In the genomic region with DNA sequence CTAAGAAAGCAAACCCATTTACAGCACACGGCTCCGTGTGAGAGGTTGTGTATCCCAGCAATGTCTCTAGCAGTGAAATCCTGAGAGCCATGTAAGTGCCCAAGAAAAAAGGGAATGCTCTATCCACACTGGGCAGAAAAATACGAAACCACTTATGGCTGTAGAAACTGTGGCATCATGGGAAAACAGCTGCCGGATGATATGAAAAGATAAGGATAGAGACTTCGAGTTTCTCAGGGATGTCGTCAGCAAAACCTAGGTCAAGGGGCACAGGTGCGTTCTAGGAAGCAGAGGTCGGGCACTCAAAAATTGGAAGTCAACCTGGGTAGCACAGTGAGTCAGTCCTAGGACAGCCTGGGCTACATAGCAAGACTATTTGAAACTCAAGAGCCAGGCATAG, we compare ENCODE assay signal across 18 mouse cellular contexts. TPM values are rescaled to one million over a fixed set of nuclear protein-coding genes. Genes with fewer than 3 reads are reported as not detected.
DNase-seq lines count a peak whose midpoint lies in the region; ATAC-seq and TF ChIP-seq lines count a peak whose summit lies in the region.
"Had no signal": no experiment of that assay in that cellular context is flagged by ENCODE, and none has a peak within 500 bp of the region (broad histone marks: within the 10 kb centered on the region; RNA-seq: fewer than 3 reads in every experiment).

No protein-coding gene starts in this region.

- no peak for ATAC-seq in heart, embryonic 16.5 days (replicated peaks; ENCODE audit: extremely low read depth, insufficient read depth, low FRiP score)
- no peak for ATAC-seq in liver, embryonic 14.5 days (ENCODE audit: insufficient read depth)
- ATAC-seq: CD4-positive, CD25-positive, alpha-beta regulatory T cell, adult 4 months; forebrain, embryonic 14.5 days had no signal

- intact Hi-C loops in gastrocnemius, postnatal 14 days (cut with DNase I; ENCODE audit: low total_unique reads): no loop called here

- 0 out of 2 replicates have a peak overlapping the region, but pooled peaks have one; percentile 30 for H3K9ac ChIP-seq in heart, embryonic 16.5 days (ENCODE audit: low read length)
- peak overlapping the region; percentile 70 for H3K9ac ChIP-seq in MEL (ENCODE audit: control insufficient read depth, low read depth, low read length, poor library complexity, severe bottlenecking)
- peak overlapping the region; percentile 73 for H3K9ac ChIP-seq in liver, embryonic 14.5 days (replicated peaks)
- H3K9ac ChIP-seq: embryonic facial prominence, embryonic 13.5 days; hindbrain, embryonic 13.5 days; limb, embryonic 15.5 days had no signal

- DNase-seq in heart, adult 18-20 months: no peak
- peak; percentile 77 for DNase-seq in MEL (ENCODE audit: low read depth, low spot score)
- peak; percentile 34 for DNase-seq in c-Kit-positive CD71-positive TER-119-positive erythroid progenitor cells, embryonic 14.5 days (ENCODE audit: low spot score)
- DNase-seq in liver, embryonic 14.5 days (ENCODE audit: low read depth in 3 of 3, low spot score in 3 of 3): no peak
- DNase-seq in frontal cortex, postnatal 10 days (ENCODE audit: low spot score in 2 of 2): no peak
- DNase-seq in gastrocnemius, postnatal 14 days: no peak
- DNase-seq: cerebellum, postnatal 36 days; gastrocnemius, postnatal 10 days; kidney, adult 18-20 months; thymus, postnatal 25 days had no signal

- H3K79me2 ChIP-seq in MEL (ENCODE audit: control insufficient read depth, insufficient read depth, low read length, poor library complexity): peaks cover 27% of the 10 kb centered on the region

- H3K4me1 ChIP-seq in heart, embryonic 16.5 days (ENCODE audit: control insufficient read depth, insufficient read depth, low read length): peaks cover 47% of the 10 kb centered on the region
- H3K4me1 ChIP-seq in MEL (ENCODE audit: control insufficient read depth in 1 of 2, insufficient read depth in 2 of 2, low read length in 2 of 2): peaks cover 26 to 37% of the 10 kb centered on the region in 2 experiments; a peak in 3 of 4 replicates
- peaks cover 42 to 49% of the 10 kb centered on the region in 2 experiments for H3K4me1 ChIP-seq in liver, embryonic 14.5 days (replicated peaks; ENCODE audit: control insufficient read depth in 2 of 2, insufficient read depth in 2 of 2, low read length in 1 of 2)

- peak in 1 of 2 experiments; percentile 78; a peak in 3 of 4 replicates for TF ChIP-seq EP300 in MEL (IDR thresholded peaks at IDR 0.05; ENCODE audit: low read depth in 1 of 2, low read length in 2 of 2)
- TF ChIP-seq EP300 in liver, embryonic 14.5 days (IDR thresholded peaks at IDR 0.05; ENCODE audit: low read depth): no peak

- no peak overlapping the region for H3K4me3 ChIP-seq in heart, embryonic 16.5 days (ENCODE audit: low read length)
- peak overlapping the region; percentile 63 to 77 for H3K4me3 ChIP-seq in MEL (ENCODE audit: control insufficient read depth in 1 of 2, insufficient read depth in 1 of 2, low read depth in 2 of 2, low read length in 2 of 2)
- H3K4me3 ChIP-seq in liver, embryonic 14.5 days (ENCODE audit: insufficient read depth in 1 of 2, low read depth in 2 of 2, low read length in 2 of 2): no peak overlapping the region
- H3K4me3 ChIP-seq: embryonic facial prominence, embryonic 13.5 days; limb, embryonic 15.5 days had no signal

- 68% methylated on average over 8 of the region's 8 CpGs for WGBS in heart, embryonic 16.5 days
- 46% methylated on average over 8 of the region's 8 CpGs for WGBS in liver, embryonic 14.5 days (ENCODE audit: insufficient replicate concordance)

- peak overlapping the region; percentile 96 for H3K27ac ChIP-seq in heart, embryonic 16.5 days (ENCODE audit: low read length)
- peak overlapping the region; percentile 98 for H3K27ac ChIP-seq in MEL (ENCODE audit: control insufficient read depth, low read depth, low read length)
- peak overlapping the region; percentile 95 for H3K27ac ChIP-seq in liver, embryonic 14.5 days
- H3K27ac ChIP-seq: embryonic facial prominence, embryonic 13.5 days; limb, embryonic 15.5 days had no signal

- peak overlapping the region; percentile 30; the same call in 1 of the 2 replicates for H3K4me2 ChIP-seq in heart, embryonic 16.5 days (ENCODE audit: low read depth, low read length)
- peak overlapping the region; percentile 94 for H3K4me2 ChIP-seq in liver, embryonic 14.5 days (ENCODE audit: low read depth)
- H3K4me2 ChIP-seq: limb, embryonic 15.5 days had no signal

- H3K27me3 ChIP-seq in heart, embryonic 16.5 days (ENCODE audit: control insufficient read depth, insufficient read depth, low read length): no peaks in the 10 kb centered on the region
- peaks cover 8% of the 10 kb centered on the region in 2 experiments for H3K27me3 ChIP-seq in MEL (ENCODE audit: control insufficient read depth in 1 of 2, insufficient read depth in 2 of 2, low read length in 2 of 2)
- peaks cover 3% of the 10 kb centered on the region; the same call in 1 of the 2 replicates for H3K27me3 ChIP-seq in liver, embryonic 14.5 days (ENCODE audit: control insufficient read depth, insufficient read depth, low read length)

- H3K9me3 ChIP-seq in heart, embryonic 16.5 days (replicated peaks; ENCODE audit: control insufficient read depth, low read length): no peaks in the 10 kb centered on the region
- H3K9me3 ChIP-seq in MEL (replicated peaks; ENCODE audit: insufficient read depth, low read length): no peaks in the 10 kb centered on the region
- H3K9me3 ChIP-seq in liver, embryonic 14.5 days (ENCODE audit: control insufficient read depth, low read length): no peaks in the 10 kb centered on the region
- H3K9me3 ChIP-seq: embryonic facial prominence, embryonic 13.5 days; hindbrain, embryonic 13.5 days; limb, embryonic 15.5 days had no signal

- no peak for TF ChIP-seq CTCF in MEL (IDR thresholded peaks at IDR 0.05 in 2 of 3, conservative IDR thresholded peaks at IDR 0.05 in 1 of 3; ENCODE audit: control insufficient read depth in 1 of 3, insufficient read depth in 1 of 3, low read depth in 2 of 3, low read length in 3 of 3, poor library complexity in 1 of 3, severe bottlenecking in 1 of 3)
- no peak for TF ChIP-seq CTCF in liver, embryonic 14.5 days (IDR thresholded peaks at IDR 0.05; ENCODE audit: low read depth)

- no peaks in the 10 kb centered on the region for H3K36me3 ChIP-seq in heart, embryonic 16.5 days (ENCODE audit: control insufficient read depth, insufficient read depth)
- H3K36me3 ChIP-seq in MEL (ENCODE audit: control insufficient read depth in 1 of 2, insufficient read depth in 2 of 2, low read length in 2 of 2): peaks cover 0 to 31% of the 10 kb centered on the region in 2 experiments; a peak in 2 of 4 replicates
- H3K36me3 ChIP-seq in liver, embryonic 14.5 days (replicated peaks; ENCODE audit: control insufficient read depth, insufficient read depth, low read depth): no peaks in the 10 kb centered on the region
- H3K36me3 ChIP-seq: embryonic facial prominence, embryonic 13.5 days; hindbrain, embryonic 13.5 days; limb, embryonic 15.5 days had no signal

- TF ChIP-seq POLR2A in MEL (IDR thresholded peaks at IDR 0.05; ENCODE audit: control insufficient read depth in 1 of 2, insufficient read depth in 1 of 2, low read depth in 1 of 2, low read length in 2 of 2, poor library complexity in 1 of 2): no peak

- no peak for TF ChIP-seq RAD21 in MEL (IDR thresholded peaks at IDR 0.05; ENCODE audit: low read depth, low read length)

RNA-seq across cellular contexts. Expression of a gene that starts 2.1 kb away (rescaled TPM):
- polyA plus RNA-seq in heart, embryonic 16.5 days (2015; fragmentation: Nextera tagmentation; extraction: Ambion mirVana): 65.1 and 66.7 TPM in 2 replicates
- 10 to 100 TPM; 42.6 to 47.5 TPM for total RNA-seq in heart, adult 18-20 months (2021)
- 60.3 and 93.7 TPM in 2 replicates for total RNA-seq in MEL (2012; rRNA removed)
- polyA plus RNA-seq in MEL (2012; ENCODE audit: insufficient read depth in 1 of 2, insufficient read length in 2 of 2, low read depth in 1 of 2, low replicate concordance in 2 of 2, missing spikeins in 1 of 2): 10 to 100 TPM in 1 of 2 experiments, not detected in 1; 52.7 TPM
- 23.4 and 27.4 TPM in 2 replicates for polyA plus RNA-seq in liver, embryonic 14.5 days (2012; rRNA removed)
- polyA plus RNA-seq in liver, embryonic 14.5 days (2014; fragmentation: Nextera tagmentation; extraction: Ambion mirVana): 6.4 and 6.8 TPM in 2 replicates
- total RNA-seq in gastrocnemius, postnatal 14 days (2021): 10 to 100 TPM; 18.3 to 18.7 TPM

RNA-seq across cellular contexts. Expression of a gene that starts 8.8 kb away (rescaled TPM):
- not detected in 2 replicates for polyA plus RNA-seq in heart, embryonic 16.5 days (2015; fragmentation: Nextera tagmentation; extraction: Ambion mirVana)
- total RNA-seq in heart, adult 18-20 months (2021): not detected
- total RNA-seq in MEL (2012; rRNA removed): not detected in 2 replicates
- polyA plus RNA-seq in MEL (2012; ENCODE audit: insufficient read depth in 1 of 2, insufficient read length in 2 of 2, low read depth in 1 of 2, low replicate concordance in 2 of 2, missing spikeins in 1 of 2): not detected
- polyA plus RNA-seq in liver, embryonic 14.5 days (2012; rRNA removed): not detected in 2 replicates
- not detected in 2 replicates for polyA plus RNA-seq in liver, embryonic 14.5 days (2014; fragmentation: Nextera tagmentation; extraction: Ambion mirVana)
- not detected for total RNA-seq in gastrocnemius, postnatal 14 days (2021)
- total RNA-seq: adrenal gland, postnatal 36 days; gastrocnemius, postnatal 10 days; left cerebral cortex, adult 8-10 months had no signal
- polyA plus RNA-seq: CD4-positive, CD25-positive, alpha-beta regulatory T cell, adult 4 months; embryonic facial prominence, embryonic 13.5 days; forebrain, embryonic 14.5 days; hindbrain, embryonic 13.5 days; limb, embryonic 15.5 days had no signal

RNA-seq across cellular contexts. Expression of a gene that starts 36.2 kb away (rescaled TPM):
- polyA plus RNA-seq in heart, embryonic 16.5 days (2015; fragmentation: Nextera tagmentation; extraction: Ambion mirVana): 0.30 and 2.9 TPM in 2 replicates
- 10 to 100 TPM in 1 of 2 experiments, 1 to 10 TPM in 1; 6.6 to 10.4 TPM for total RNA-seq in heart, adult 18-20 months (2021)
- 2.1 and 3.4 TPM in 2 replicates for total RNA-seq in MEL (2012; rRNA removed)
- polyA plus RNA-seq in MEL (2012; ENCODE audit: insufficient read depth in 1 of 2, insufficient read length in 2 of 2, low read depth in 1 of 2, low replicate concordance in 2 of 2, missing spikeins in 1 of 2): under 1 TPM in 1 of 2 experiments, not detected in 1; 0.58 TPM
- 0.03 and 0.19 TPM in 2 replicates for polyA plus RNA-seq in liver, embryonic 14.5 days (2012; rRNA removed)
- polyA plus RNA-seq in liver, embryonic 14.5 days (2014; fragmentation: Nextera tagmentation; extraction: Ambion mirVana): 0.47 and 0.68 TPM in 2 replicates
- total RNA-seq in gastrocnemius, postnatal 14 days (2021): 1 to 10 TPM; 5.0 to 6.6 TPM

RNA-seq across cellular contexts. Expression of a gene that starts 36.9 kb away (rescaled TPM):
- 0.09 TPM in 1 of 2 replicates, not detected in the other for polyA plus RNA-seq in heart, embryonic 16.5 days (2015; fragmentation: Nextera tagmentation; extraction: Ambion mirVana)
- 1 to 10 TPM; 3.0 to 3.1 TPM for total RNA-seq in heart, adult 18-20 months (2021)
- not detected in 2 replicates for total RNA-seq in MEL (2012; rRNA removed)
- polyA plus RNA-seq in MEL (2012; ENCODE audit: insufficient read depth in 1 of 2, insufficient read length in 2 of 2, low read depth in 1 of 2, low replicate concordance in 2 of 2, missing spikeins in 1 of 2): not detected
- polyA plus RNA-seq in liver, embryonic 14.5 days (2012; rRNA removed): not detected in 2 replicates
- not detected in 2 replicates for polyA plus RNA-seq in liver, embryonic 14.5 days (2014; fragmentation: Nextera tagmentation; extraction: Ambion mirVana)
- total RNA-seq in gastrocnemius, postnatal 14 days (2021): under 1 TPM; 0.16 to 0.39 TPM
- polyA plus RNA-seq: embryonic facial prominence, embryonic 13.5 days; forebrain, embryonic 14.5 days; hindbrain, embryonic 13.5 days; limb, embryonic 15.5 days had no signal

RNA-seq across cellular contexts. Expression of a gene that starts 38.4 kb away (rescaled TPM):
- polyA plus RNA-seq in heart, embryonic 16.5 days (2015; fragmentation: Nextera tagmentation; extraction: Ambion mirVana): 0.42 and 0.62 TPM in 2 replicates
- not detected for total RNA-seq in heart, adult 18-20 months (2021)
- 0.12 and 0.42 TPM in 2 replicates for total RNA-seq in MEL (2012; rRNA removed)
- polyA plus RNA-seq in MEL (2012; ENCODE audit: insufficient read depth in 1 of 2, insufficient read length in 2 of 2, low read depth in 1 of 2, low replicate concordance in 2 of 2, missing spikeins in 1 of 2): under 1 TPM in 1 of 2 experiments, not detected in 1; 0.58 TPM
- polyA plus RNA-seq in liver, embryonic 14.5 days (2012; rRNA removed): 0.30 and 0.44 TPM in 2 replicates
- 0.76 and 0.83 TPM in 2 replicates for polyA plus RNA-seq in liver, embryonic 14.5 days (2014; fragmentation: Nextera tagmentation; extraction: Ambion mirVana)
- not detected for total RNA-seq in gastrocnemius, postnatal 14 days (2021)
- total RNA-seq: gastrocnemius, postnatal 10 days; left cerebral cortex, adult 8-10 months had no signal
- polyA plus RNA-seq: embryonic facial prominence, embryonic 13.5 days; forebrain, embryonic 14.5 days; hindbrain, embryonic 13.5 days had no signal

Comparison
In these comparisons a context has a peak if more than half of its experiments do, and no peak if none do; other contexts are left out.
1. H3K4me3 ChIP-seq: peak in MEL (2 of 2); none in heart, embryonic 16.5 days (single experiment) and liver, embryonic 14.5 days (0 of 2).
2. DNase-seq: peak in MEL (single experiment) and c-Kit-positive CD71-positive TER-119-positive erythroid progenitor cells, embryonic 14.5 days (single experiment); none in heart, adult 18-20 months (0 of 2), liver, embryonic 14.5 days (0 of 3), frontal cortex, postnatal 10 days (0 of 2) and gastrocnemius, postnatal 14 days (single experiment).
3. Peak in every context shown above with its lines, with median percentiles within 50 percentile points of each other: H3K27ac ChIP-seq and H3K9ac ChIP-seq.